ENCODE assay signal across 9 mouse cellular contexts in genomic region chr16:16526741-16527105, GRCm38 (mm10).
DNase-seq lines count a peak whose midpoint lies in the region; ATAC-seq and TF ChIP-seq lines count a peak whose summit lies in the region.
"Had no signal": no experiment of that assay in that cellular context is flagged by ENCODE, and none has a peak within 500 bp of the region (broad histone marks: within the 10 kb centered on the region; RNA-seq: fewer than 3 reads in every experiment).

No protein-coding gene starts in this region.

- DNase-seq in heart, adult 8-10 months (ENCODE audit: low spot score): peak; percentile 61
- no peak for DNase-seq in heart, postnatal 10 days
- DNase-seq in midbrain, postnatal 0 days (ENCODE audit: low spot score): no peak
- no peak for DNase-seq in cerebellum, adult 2 months
- no peak for DNase-seq in yolk sac, embryonic 10.5 days (ENCODE audit: low spot score)

- no peak overlapping the region for H3K4me3 ChIP-seq in midbrain, postnatal 0 days (ENCODE audit: low read depth, low read length)
- no peak overlapping the region for H3K4me3 ChIP-seq in midbrain, embryonic 16.5 days (ENCODE audit: low read depth, low read length)
- no peak overlapping the region; the same call in 1 of the 2 replicates for H3K4me3 ChIP-seq in kidney, embryonic 16.5 days (ENCODE audit: low read length)
- peak overlapping the region; percentile 10; the same call in 1 of the 2 replicates for H3K4me3 ChIP-seq in stomach, embryonic 15.5 days (replicated peaks)
- no peak overlapping the region for H3K4me3 ChIP-seq in cerebellum, adult 2 months (replicated peaks; ENCODE audit: insufficient read depth, low read depth, low read length)
- H3K4me3 ChIP-seq: megakaryocyte, embryonic 14.5 days had no signal

- H3K4me1 ChIP-seq in midbrain, postnatal 0 days (ENCODE audit: insufficient read depth, low read length): peaks cover 3% of the 10 kb centered on the region; the same call in 1 of the 2 replicates
- H3K4me1 ChIP-seq in midbrain, embryonic 16.5 days (ENCODE audit: control insufficient read depth, insufficient read depth, low read length): peaks cover 16% of the 10 kb centered on the region
- H3K4me1 ChIP-seq in kidney, embryonic 16.5 days (ENCODE audit: insufficient read depth, low read length): peaks cover 17% of the 10 kb centered on the region
- H3K4me1 ChIP-seq in stomach, embryonic 15.5 days: peaks cover 13% of the 10 kb centered on the region; the same call in 1 of the 2 replicates
- H3K4me1 ChIP-seq in cerebellum, adult 2 months (ENCODE audit: control insufficient read depth, insufficient read depth, low read length): peaks cover 6% of the 10 kb centered on the region
- H3K4me1 ChIP-seq: megakaryocyte, embryonic 14.5 days had no signal

- no peaks in the 10 kb centered on the region for H3K36me3 ChIP-seq in midbrain, postnatal 0 days (ENCODE audit: insufficient read depth, low read length)
- no peaks in the 10 kb centered on the region for H3K36me3 ChIP-seq in midbrain, embryonic 16.5 days (ENCODE audit: control insufficient read depth, insufficient read depth, low read length)
- H3K36me3 ChIP-seq in kidney, embryonic 16.5 days (ENCODE audit: insufficient read depth, low read length): no peaks in the 10 kb centered on the region
- no peaks in the 10 kb centered on the region for H3K36me3 ChIP-seq in stomach, embryonic 15.5 days

- no peaks in the 10 kb centered on the region for H3K9me3 ChIP-seq in midbrain, postnatal 0 days (ENCODE audit: low read length)
- H3K9me3 ChIP-seq in midbrain, embryonic 16.5 days (replicated peaks; ENCODE audit: control insufficient read depth, low read length, poor library complexity, severe bottlenecking): no peaks in the 10 kb centered on the region
- no peaks in the 10 kb centered on the region for H3K9me3 ChIP-seq in kidney, embryonic 16.5 days (ENCODE audit: low read length)
- H3K9me3 ChIP-seq in stomach, embryonic 15.5 days: no peaks in the 10 kb centered on the region
- H3K9me3 ChIP-seq: megakaryocyte, embryonic 14.5 days had no signal

- TF ChIP-seq CTCF in midbrain, postnatal 0 days (IDR thresholded peaks at IDR 0.05): no peak
- TF ChIP-seq CTCF in cerebellum, adult 2 months (IDR thresholded peaks at IDR 0.05; ENCODE audit: borderline replicate concordance, insufficient read depth, low read depth, low read length): no peak

- no peak overlapping the region for H3K9ac ChIP-seq in midbrain, postnatal 0 days (replicated peaks; ENCODE audit: low read length, poor library complexity, severe bottlenecking)
- no peak overlapping the region for H3K9ac ChIP-seq in midbrain, embryonic 16.5 days (ENCODE audit: low read depth, low read length)
- H3K9ac ChIP-seq in kidney, embryonic 16.5 days (replicated peaks; ENCODE audit: low read length): no peak overlapping the region
- H3K9ac ChIP-seq in stomach, embryonic 15.5 days: no peak overlapping the region

- no peak overlapping the region for H3K4me2 ChIP-seq in midbrain, postnatal 0 days (ENCODE audit: low read depth, low read length, poor library complexity, severe bottlenecking)
- no peak overlapping the region for H3K4me2 ChIP-seq in midbrain, embryonic 16.5 days (ENCODE audit: low read length)
- peak overlapping the region; percentile 29; the same call in 1 of the 2 replicates for H3K4me2 ChIP-seq in kidney, embryonic 16.5 days (replicated peaks; ENCODE audit: low read depth, low read length)
- peak overlapping the region; percentile 24; the same call in 1 of the 2 replicates for H3K4me2 ChIP-seq in stomach, embryonic 15.5 days

- H3K27ac ChIP-seq in midbrain, postnatal 0 days (ENCODE audit: low read depth, low read length): peak overlapping the region; percentile 1; the same call in 1 of the 2 replicates
- H3K27ac ChIP-seq in midbrain, embryonic 16.5 days (ENCODE audit: low read length): no peak overlapping the region
- peak overlapping the region; percentile 74 for H3K27ac ChIP-seq in kidney, embryonic 16.5 days (ENCODE audit: low read length)
- peak overlapping the region; percentile 67 for H3K27ac ChIP-seq in stomach, embryonic 15.5 days
- H3K27ac ChIP-seq in cerebellum, adult 2 months (ENCODE audit: insufficient read depth, low read length): no peak overlapping the region

- 60% methylated on average over 6 of the region's 6 CpGs for WGBS in midbrain, postnatal 0 days
- WGBS in midbrain, embryonic 16.5 days: 53% methylated on average over 6 of the region's 6 CpGs
- 36% methylated on average over 6 of the region's 6 CpGs for WGBS in kidney, embryonic 16.5 days
- 16% methylated on average over 6 of the region's 6 CpGs for WGBS in stomach, embryonic 15.5 days
- WGBS in cerebellum, adult 2 months: 33% methylated on average over 6 of the region's 6 CpGs

- no peak for TF ChIP-seq POLR2A in cerebellum, adult 2 months (IDR thresholded peaks at IDR 0.05; ENCODE audit: borderline replicate concordance, insufficient read depth, low read length)

- intact Hi-C loops in heart, postnatal 10 days (cut with DNase I): no loop called here

- no peaks in the 10 kb centered on the region for H3K27me3 ChIP-seq in midbrain, postnatal 0 days (ENCODE audit: insufficient read depth, low read length)
- H3K27me3 ChIP-seq in midbrain, embryonic 16.5 days (ENCODE audit: control insufficient read depth, insufficient read depth, low read depth, low read length): no peaks in the 10 kb centered on the region
- H3K27me3 ChIP-seq in kidney, embryonic 16.5 days (ENCODE audit: insufficient read depth, low read length): no peaks in the 10 kb centered on the region
- no peaks in the 10 kb centered on the region for H3K27me3 ChIP-seq in stomach, embryonic 15.5 days (replicated peaks)
- H3K27me3 ChIP-seq in cerebellum, adult 2 months (ENCODE audit: control insufficient read depth, insufficient read depth, low read length): no peaks in the 10 kb centered on the region
- H3K27me3 ChIP-seq: megakaryocyte, embryonic 14.5 days had no signal

- ATAC-seq in midbrain, postnatal 0 days (ENCODE audit: low FRiP score): no peak
- no peak for ATAC-seq in midbrain, embryonic 16.5 days
- ATAC-seq in kidney, embryonic 16.5 days (ENCODE audit: low FRiP score, low TSS enrichment): 0 out of 2 replicates have a peak, but pooled peaks have one; percentile 4
- no peak for ATAC-seq in stomach, embryonic 15.5 days (ENCODE audit: insufficient read depth, low FRiP score, low read depth)

Comparison
In these comparisons a context has a peak if more than half of its experiments do, and no peak if none do; other contexts are left out.
1. H3K27ac ChIP-seq: peak in midbrain, postnatal 0 days (single experiment), kidney, embryonic 16.5 days (single experiment) and stomach, embryonic 15.5 days (single experiment); none in midbrain, embryonic 16.5 days (single experiment) and cerebellum, adult 2 months (single experiment).
2. H3K4me2 ChIP-seq: peak in kidney, embryonic 16.5 days (single experiment) and stomach, embryonic 15.5 days (single experiment); none in midbrain, postnatal 0 days (single experiment) and midbrain, embryonic 16.5 days (single experiment).